ENCODE assay signal across 11 mouse cellular contexts in the genomic region with DNA sequence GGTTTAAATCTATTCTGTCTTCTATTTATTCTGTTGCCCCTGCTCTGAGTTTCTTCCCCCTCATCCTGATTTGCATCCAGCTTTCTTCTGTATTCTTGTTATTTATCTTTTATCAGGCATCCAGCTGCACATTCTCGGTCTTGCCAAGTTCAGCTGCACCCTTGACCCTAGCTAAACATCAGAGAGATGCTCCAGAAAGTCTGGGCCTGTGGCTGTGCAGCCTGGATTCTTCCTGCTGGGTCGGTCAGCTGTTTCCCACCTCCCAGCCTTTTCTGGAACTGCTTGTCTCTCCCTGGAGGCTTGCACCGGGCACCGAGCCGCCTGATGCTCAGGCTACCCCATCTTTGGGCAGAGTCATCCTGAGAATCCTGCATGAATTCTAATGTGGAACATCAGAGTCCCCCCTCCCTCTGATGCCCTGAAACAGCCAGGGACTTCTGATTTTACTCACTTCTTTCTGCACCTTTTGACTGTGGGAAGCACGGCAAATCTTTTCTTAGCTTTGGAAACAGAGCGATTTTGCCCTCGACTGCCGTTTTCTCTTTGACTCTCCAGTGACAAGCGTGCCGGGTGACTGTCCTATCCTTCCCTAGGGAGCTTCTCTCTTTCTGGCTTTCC. TPM values are rescaled to one million over a fixed set of nuclear protein-coding genes. Genes with fewer than 3 reads are reported as not detected.
A peak's percentile ranks its signal among the peaks of the same experiment; 100 is the strongest.
DNase-seq lines count a peak whose midpoint lies in the region; ATAC-seq lines count a peak whose summit lies in the region.
"Had no signal": no experiment of that assay in that cellular context is flagged by ENCODE, and none has a peak within 500 bp of the region (broad histone marks: within the 10 kb centered on the region; RNA-seq: fewer than 3 reads in every experiment).

No protein-coding gene starts in this region.

- DNase-seq in heart, adult 11 months, result peak; percentile 92
- no peak for DNase-seq in midbrain, embryonic 10.5 days (ENCODE audit: low spot score)
- DNase-seq in kidney, postnatal 14 days, result peak; percentile 79
- DNase-seq in ovary, postnatal 10 days (ENCODE audit: low spot score), result peak; percentile 20
- no peak for DNase-seq in adipocyte (ENCODE audit: low spot score)
- DNase-seq: cerebellum, adult 18-20 months had no signal

- no peak for ATAC-seq in heart, embryonic 11.5 days (replicated peaks; ENCODE audit: insufficient number of reproducible peaks, low FRiP score, low TSS enrichment)
- ATAC-seq in midbrain, embryonic 13.5 days, result no peak
- no peak for ATAC-seq in cerebellum, adult (ENCODE audit: insufficient number of reproducible peaks, low FRiP score, low TSS enrichment)

- H3K4me1 ChIP-seq in heart, embryonic 11.5 days (ENCODE audit: control insufficient read depth, insufficient read depth, low read length), result no peaks in the 10 kb centered on the region
- no peaks in the 10 kb centered on the region for H3K4me1 ChIP-seq in midbrain, embryonic 13.5 days (replicated peaks)
- H3K4me1 ChIP-seq in midbrain, embryonic 10.5 days, result no peaks in the 10 kb centered on the region
- H3K4me1 ChIP-seq: limb, embryonic 12.5 days had no signal

- H3K27me3 ChIP-seq in heart, embryonic 11.5 days (ENCODE audit: control insufficient read depth, insufficient read depth, low read length), result no peaks in the 10 kb centered on the region
- no peaks in the 10 kb centered on the region for H3K27me3 ChIP-seq in midbrain, embryonic 13.5 days
- H3K27me3 ChIP-seq in midbrain, embryonic 10.5 days (ENCODE audit: low read depth, poor library complexity, severe bottlenecking), result no peaks in the 10 kb centered on the region
- H3K27me3 ChIP-seq: limb, embryonic 12.5 days; stomach, embryonic 15.5 days had no signal

- H3K9me3 ChIP-seq in heart, embryonic 11.5 days (replicated peaks; ENCODE audit: control insufficient read depth, low read length), result no peaks in the 10 kb centered on the region
- no peaks in the 10 kb centered on the region for H3K9me3 ChIP-seq in midbrain, embryonic 13.5 days
- H3K9me3 ChIP-seq in midbrain, embryonic 10.5 days (replicated peaks), result no peaks in the 10 kb centered on the region
- H3K9me3 ChIP-seq: limb, embryonic 12.5 days; stomach, embryonic 15.5 days had no signal

- H3K4me2 ChIP-seq in heart, embryonic 11.5 days, result no peak overlapping the region
- H3K4me2 ChIP-seq in midbrain, embryonic 13.5 days (replicated peaks), result no peak overlapping the region
- H3K4me2 ChIP-seq: limb, embryonic 12.5 days; stomach, embryonic 15.5 days had no signal

- H3K27ac ChIP-seq in heart, embryonic 11.5 days (ENCODE audit: low read depth, low read length), result no peak overlapping the region
- H3K27ac ChIP-seq in midbrain, embryonic 13.5 days, result peak overlapping the region; percentile 30; the same call in 1 of the 2 replicates
- H3K27ac ChIP-seq in midbrain, embryonic 10.5 days (replicated peaks), result no peak overlapping the region
- H3K27ac ChIP-seq: limb, embryonic 12.5 days; stomach, embryonic 15.5 days had no signal

- WGBS in heart, embryonic 11.5 days (ENCODE audit: insufficient replicate concordance), result 86% methylated on average over 11 of the region's 11 CpGs
- WGBS in midbrain, embryonic 13.5 days, result 81% methylated on average over 11 of the region's 11 CpGs
- 88% methylated on average over 11 of the region's 11 CpGs for WGBS in midbrain, embryonic 10.5 days

- H3K36me3 ChIP-seq in heart, embryonic 11.5 days (ENCODE audit: control insufficient read depth, insufficient read depth, low read length), result peaks cover 10% of the 10 kb centered on the region; the same call in 1 of the 2 replicates
- no peaks in the 10 kb centered on the region for H3K36me3 ChIP-seq in midbrain, embryonic 13.5 days
- peaks cover 74% of the 10 kb centered on the region for H3K36me3 ChIP-seq in midbrain, embryonic 10.5 days
- H3K36me3 ChIP-seq: stomach, embryonic 15.5 days had no signal

- H3K9ac ChIP-seq in heart, embryonic 11.5 days (ENCODE audit: low read depth, low read length), result no peak overlapping the region
- no peak overlapping the region for H3K9ac ChIP-seq in midbrain, embryonic 13.5 days (replicated peaks)
- H3K9ac ChIP-seq: limb, embryonic 12.5 days; stomach, embryonic 15.5 days had no signal

- H3K4me3 ChIP-seq in heart, embryonic 11.5 days (ENCODE audit: low read depth, low read length), result no peak overlapping the region
- no peak overlapping the region for H3K4me3 ChIP-seq in midbrain, embryonic 13.5 days (replicated peaks)
- H3K4me3 ChIP-seq in midbrain, embryonic 10.5 days, result no peak overlapping the region
- H3K4me3 ChIP-seq: limb, embryonic 12.5 days; stomach, embryonic 15.5 days had no signal

RNA-seq across cellular contexts. Expression of a gene that starts 30.5 kb away (rescaled TPM):
- polyA plus RNA-seq in heart, embryonic 11.5 days (2014; fragmentation: Nextera tagmentation; extraction: Ambion mirVana), result 15.3 and 15.8 TPM in 2 replicates
- 33.0 and 35.8 TPM in 2 replicates for polyA plus RNA-seq in midbrain, embryonic 13.5 days (2015; fragmentation: Nextera tagmentation; extraction: Ambion mirVana)
- 37.2 and 37.9 TPM in 2 replicates for polyA plus RNA-seq in midbrain, embryonic 10.5 days (2016; fragmentation: Nextera tagmentation; extraction: Ambion mirVana)

Comparison
In these comparisons a context has a peak if more than half of its experiments do, and no peak if none do; other contexts are left out.
1. DNase-seq: peak in heart, adult 11 months (single experiment), kidney, postnatal 14 days (single experiment) and ovary, postnatal 10 days (single experiment); none in midbrain, embryonic 10.5 days (single experiment) and adipocyte (single experiment).